Mouse (Mus musculus) megakaryocyte, embryonic 14.5 days (primary cell): Measurements from ENCODE around the gene Myod1. TPM values are rescaled to one million over a fixed set of nuclear protein-coding genes. Genes with fewer than 3 reads are reported as not detected.
A peak's percentile ranks its signal among the peaks of the same experiment; 100 is the strongest.

Experiments used
- H3K27me3 ChIP-seq: replicated peaks from 2 replicates; pipeline ENCODE3; 2012; ENCODE audit warnings: inconsistent platforms
- H3K36me3 ChIP-seq: replicated peaks from 2 replicates; pipeline ENCODE3; 2012; ENCODE audit warnings: low read length, inconsistent platforms, mixed read lengths
- H3K4me1 ChIP-seq: 2 replicates; pipeline ENCODE4 v1.6.1; 2012; ENCODE audit warnings: inconsistent platforms
- H3K4me3 ChIP-seq: replicated peaks from 2 replicates; pipeline ENCODE3; 2012; ENCODE audit warnings: moderate library complexity, mild to moderate bottlenecking, inconsistent platforms
- H3K9me3 ChIP-seq: 2 replicates; pipeline ENCODE4 v1.6.1; 2012; ENCODE audit warnings: inconsistent platforms
- FLI1 ChIP-seq: IDR thresholded peaks from 2 replicates; pipeline ENCODE4 v1.6.1; 2012; ENCODE audit warnings: low read length, inconsistent platforms, mixed read lengths
- GATA1 ChIP-seq: IDR thresholded peaks from 3 replicates; pipeline ENCODE4 v1.6.1; 2012; ENCODE audit warnings: mixed read lengths, low read length, inconsistent platforms, borderline replicate concordance
- polyA plus RNA-seq: library from polyadenylated mRNA; stranded (reverse); fragments of >175 nt; gene quantifications from 2 replicates; pipeline ENCODE4 v1.2.3, GENCODE M21; 2012; ENCODE audit warnings: low replicate concordance; ENCODE audit not compliant: insufficient read depth

Gene Myod1
- polyA plus RNA-seq, 1 experiment = not detected

GRCm38 (mm10) chr7:46397732-46398333 lies 21.6 kb downstream of the Myod1 start:
- H3K9me3 ChIP-seq = peaks cover 9% of the 10 kb centered on the region
- peak overlapping the region; percentile 47 for H3K4me3 ChIP-seq
- TF ChIP-seq GATA1 = no peak
- TF ChIP-seq FLI1 = no peak

GRCm38 (mm10) chr7:46398612-46399011 lies 22.3 kb downstream of the Myod1 start:
- H3K36me3 ChIP-seq = no peaks in the 10 kb centered on the region
- H3K4me3 ChIP-seq = no peak overlapping the region
- H3K4me1 ChIP-seq = peaks cover 36% of the 10 kb centered on the region
- no peak for TF ChIP-seq FLI1
- no peak for TF ChIP-seq GATA1
- H3K27me3 ChIP-seq = peaks cover 86% of the 10 kb centered on the region
- peaks cover 9% of the 10 kb centered on the region for H3K9me3 ChIP-seq

More at GRCm38 (mm10) chr7:46397732-46398333, 21.6 kb downstream of the Myod1 start:
- H3K36me3 ChIP-seq = no peaks in the 10 kb centered on the region
- peaks cover 41% of the 10 kb centered on the region for H3K4me1 ChIP-seq
- peaks cover 84% of the 10 kb centered on the region for H3K27me3 ChIP-seq

DNA sequence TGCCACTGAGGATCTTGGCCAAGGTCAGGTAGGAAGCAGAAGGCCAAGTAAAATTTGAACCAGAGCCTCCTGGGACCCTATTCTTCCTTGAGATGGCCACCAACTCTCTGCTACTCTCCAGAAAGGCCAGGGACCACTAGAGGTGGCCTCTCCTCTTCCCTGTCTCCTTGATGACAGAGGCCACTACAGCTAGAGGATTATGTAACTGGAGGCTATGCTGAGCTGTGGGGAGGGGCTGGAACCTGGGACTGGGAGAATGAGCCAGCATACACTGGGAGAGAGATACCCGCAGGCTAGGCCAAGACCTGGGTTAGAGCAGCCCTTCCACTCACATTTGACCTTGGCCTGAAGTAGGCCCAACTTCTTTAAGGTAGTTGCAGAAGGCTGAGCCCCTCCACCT lies 23.4 kb downstream of the Myod1 start:
- TF ChIP-seq FLI1 (no peak), GATA1 (no peak)

GRCm38 (mm10) chr7:46400346-46400745 lies 24.1 kb downstream of the Myod1 start:
- H3K9me3 ChIP-seq = peaks cover 9% of the 10 kb centered on the region
- no peaks in the 10 kb centered on the region for H3K36me3 ChIP-seq
- no peak overlapping the region for H3K4me3 ChIP-seq
- H3K4me1 ChIP-seq = peaks cover 30% of the 10 kb centered on the region
- TF ChIP-seq FLI1 = no peak
- no peak for TF ChIP-seq GATA1
- H3K27me3 ChIP-seq = peaks cover 85% of the 10 kb centered on the region

More for the DNA sequence above, 23.4 kb downstream of the Myod1 start:
- peaks cover 30% of the 10 kb centered on the region for H3K4me1 ChIP-seq
- H3K27me3 ChIP-seq = peaks cover 85% of the 10 kb centered on the region
- peaks cover 9% of the 10 kb centered on the region for H3K9me3 ChIP-seq
- no peak overlapping the region for H3K4me3 ChIP-seq
- no peaks in the 10 kb centered on the region for H3K36me3 ChIP-seq

DNA sequence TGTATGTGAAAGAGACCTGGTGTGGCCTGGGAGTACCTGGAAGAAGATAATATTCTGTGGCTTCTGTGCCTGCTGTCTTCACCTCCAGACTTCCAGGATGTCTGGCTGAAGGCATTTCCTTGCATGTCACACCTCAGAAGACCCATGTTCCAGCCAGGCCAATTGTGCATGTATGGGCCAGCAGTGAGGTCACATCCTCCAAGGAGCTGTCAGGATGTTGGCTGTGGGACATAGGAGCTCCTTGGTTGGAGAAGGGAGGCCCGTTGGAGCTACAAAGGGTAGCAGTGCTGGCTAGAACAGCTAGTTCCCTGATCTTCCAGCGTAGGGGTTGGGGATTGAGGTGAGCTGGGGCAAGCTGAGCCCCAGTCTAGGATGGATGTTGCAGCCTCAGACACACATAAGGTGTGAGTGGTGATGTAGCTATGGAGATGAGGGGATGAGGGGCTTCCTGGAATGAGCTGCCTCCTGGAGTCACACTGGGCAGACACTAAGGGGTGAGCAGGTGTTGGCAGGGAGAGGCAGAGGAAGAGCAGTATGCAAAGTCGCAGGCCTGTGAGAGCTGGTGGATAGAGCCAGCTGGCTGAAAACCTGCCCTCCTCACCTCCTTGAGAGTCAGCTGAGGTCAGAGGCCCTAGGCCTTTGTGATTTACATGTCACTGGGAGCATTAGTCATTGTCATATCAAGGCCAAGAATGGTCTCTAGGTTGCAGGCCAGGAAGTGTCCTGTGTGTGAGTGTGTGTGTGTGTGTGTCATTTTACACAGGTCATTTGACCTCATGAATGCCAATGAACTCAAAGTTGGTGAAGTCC lies 25.3 kb downstream of the Myod1 start:
- no peak overlapping the region for H3K4me3 ChIP-seq
- peaks cover 9% of the 10 kb centered on the region for H3K9me3 ChIP-seq
- no peak for TF ChIP-seq GATA1
- TF ChIP-seq FLI1 = no peak
- H3K4me1 ChIP-seq = peaks cover 23% of the 10 kb centered on the region
- H3K27me3 ChIP-seq = peaks cover 85% of the 10 kb centered on the region
- H3K36me3 ChIP-seq = no peaks in the 10 kb centered on the region

GRCm38 (mm10) chr7:46403616-46404485 lies 27.6 kb downstream of the Myod1 start:
- no peaks in the 10 kb centered on the region for H3K36me3 ChIP-seq
- H3K4me3 ChIP-seq = no peak overlapping the region
- no peaks in the 10 kb centered on the region for H3K9me3 ChIP-seq
- peaks cover 83% of the 10 kb centered on the region for H3K27me3 ChIP-seq
- H3K4me1 ChIP-seq = peaks cover 2% of the 10 kb centered on the region
- TF ChIP-seq FLI1 (no peak), GATA1 (no peak)

- no peak overlapping the region for H3K4me3 ChIP-seq
- no peaks in the 10 kb centered on the region for H3K36me3 ChIP-seq
- TF ChIP-seq GATA1 (no peak), FLI1 (no peak)
- no peaks in the 10 kb centered on the region for H3K9me3 ChIP-seq
- peaks cover 9% of the 10 kb centered on the region for H3K4me1 ChIP-seq
- H3K27me3 ChIP-seq = peaks cover 81% of the 10 kb centered on the region
These were observed 28.5 kb downstream of the Myod1 start for GRCm38 (mm10) chr7:46404756-46405155.

DNA sequence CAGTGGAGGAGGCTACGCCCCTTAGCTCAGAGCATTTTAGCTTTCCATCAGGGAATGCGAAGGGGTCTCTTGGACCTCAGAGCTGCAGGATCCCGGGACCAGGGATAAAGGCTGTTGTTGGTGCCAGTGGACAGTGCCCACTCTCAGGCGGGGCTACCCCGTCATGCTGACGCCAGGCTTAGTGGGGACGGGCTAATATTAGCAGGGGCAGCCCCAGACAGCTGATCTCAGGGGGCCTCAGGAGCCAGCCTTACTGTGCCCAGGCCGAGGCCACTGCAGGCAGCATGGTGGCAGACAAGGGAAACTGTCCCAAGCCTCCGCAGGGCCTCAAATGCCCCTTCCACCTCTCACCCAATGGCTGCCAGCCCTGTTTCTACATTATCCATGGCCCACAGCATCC lies 32.3 kb downstream of the Myod1 start:
- Histone ChIP-seq H3K36me3 (no peaks in the 10 kb centered on the region), H3K9me3 (no peaks in the 10 kb centered on the region)
- TF ChIP-seq FLI1 (no peak), GATA1 (no peak)

GRCm38 (mm10) chr7:46409204-46409789 lies 33.0 kb downstream of the Myod1 start:
- H3K36me3 ChIP-seq = no peaks in the 10 kb centered on the region
- TF ChIP-seq GATA1 (no peak), FLI1 (no peak)
- peaks cover 86% of the 10 kb centered on the region for H3K27me3 ChIP-seq
- H3K4me1 ChIP-seq = peaks cover 16% of the 10 kb centered on the region
- no peak overlapping the region for H3K4me3 ChIP-seq
- H3K9me3 ChIP-seq = no peaks in the 10 kb centered on the region

More for the DNA sequence above, 32.3 kb downstream of the Myod1 start:
- Histone ChIP-seq H3K4me1 (peaks cover 16% of the 10 kb centered on the region), H3K4me3 (no peak overlapping the region), H3K27me3 (peaks cover 85% of the 10 kb centered on the region)
